Mouse (Mus musculus) thymus, adult 2 months (tissue): Measurements from ENCODE around the gene H2al1k. TPM values are rescaled to one million over a fixed set of nuclear protein-coding genes. Genes with fewer than 3 reads are reported as not detected.

Experiments used
- polyA plus RNA-seq: library from polyadenylated mRNA; depleted of rRNA; stranded (reverse); fragments of >200 nt; gene quantifications from 2 replicates; pipeline ENCODE4 v1.2.3, GENCODE M21; 2012; rRNA removed

The H2al1k gene
- polyA plus RNA-seq, 1 experiment = not detected

Other genes starting within 250 kb of the H2al1k start
- gene 4930402K13Rik, start 246.1 kb upstream of the H2al1k start, polyA plus RNA-seq = not detected in 2 replicates
- gene Lancl3, start 150.7 kb upstream of the H2al1k start, polyA plus RNA-seq = 0.31 and 0.36 TPM in 2 replicates
- gene Gm14862, start 93.7 kb upstream of the H2al1k start, polyA plus RNA-seq = not detected in 2 replicates
- gene Xk, start 77.9 kb upstream of the H2al1k start, polyA plus RNA-seq = 1.6 and 2.2 TPM in 2 replicates
- 0.42 and 0.57 TPM in 2 replicates for gene H2al1m, start 66.9 kb upstream of the H2al1k start, polyA plus RNA-seq
- 3.3 and 3.9 TPM in 2 replicates for gene Cybb, start 137.1 kb downstream of the H2al1k start, polyA plus RNA-seq
- not detected in 2 replicates for gene H2al1o, start 221.8 kb downstream of the H2al1k start, polyA plus RNA-seq